Mouse (Mus musculus): ENCODE data around the gene Col11a2. TPM values are rescaled to one million over a fixed set of nuclear protein-coding genes. Genes with fewer than 3 reads are reported as not detected.

Col11a2 gene
- polyA plus RNA-seq, 1 experiment from 2014 or later = 2.5 TPM

DNA sequence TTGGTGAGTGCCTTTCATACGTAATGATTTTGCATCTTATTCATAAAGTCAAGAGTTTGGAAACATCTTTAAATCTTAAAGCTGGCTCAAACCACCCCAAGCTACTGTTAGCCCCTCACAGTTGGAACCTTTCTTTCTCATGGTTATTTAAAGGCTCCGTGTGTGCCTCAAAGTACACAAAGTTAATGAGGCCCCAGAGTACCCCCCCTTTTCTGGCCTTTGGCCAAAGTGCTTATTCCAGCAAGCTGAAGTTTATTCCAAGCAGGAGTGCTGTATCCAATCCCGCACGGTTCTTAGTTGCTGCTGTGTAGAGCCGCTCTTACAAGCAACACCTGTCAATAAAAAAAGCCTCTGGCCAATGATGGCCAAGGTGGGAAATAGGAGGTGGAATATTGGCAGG, 60.3 kb downstream of the Col11a2 start:
- H3K36me3 ChIP-seq (replicated peaks) = no peaks in the 10 kb centered on the region
- H3K9ac ChIP-seq = no peak overlapping the region
- H3K4me1 ChIP-seq = peaks cover 6% of the 10 kb centered on the region
- H3K4me2 ChIP-seq = no peak overlapping the region
- no peaks in the 10 kb centered on the region for H3K9me3 ChIP-seq
- H3K27me3 ChIP-seq = peaks cover 9% of the 10 kb centered on the region
- no peak for ATAC-seq (ENCODE audit: low FRiP score)
- WGBS = 50% methylated on average over 5 of the region's 5 CpGs
- no peak overlapping the region for H3K27ac ChIP-seq
- H3K4me3 ChIP-seq (replicated peaks) = no peak overlapping the region

DNA sequence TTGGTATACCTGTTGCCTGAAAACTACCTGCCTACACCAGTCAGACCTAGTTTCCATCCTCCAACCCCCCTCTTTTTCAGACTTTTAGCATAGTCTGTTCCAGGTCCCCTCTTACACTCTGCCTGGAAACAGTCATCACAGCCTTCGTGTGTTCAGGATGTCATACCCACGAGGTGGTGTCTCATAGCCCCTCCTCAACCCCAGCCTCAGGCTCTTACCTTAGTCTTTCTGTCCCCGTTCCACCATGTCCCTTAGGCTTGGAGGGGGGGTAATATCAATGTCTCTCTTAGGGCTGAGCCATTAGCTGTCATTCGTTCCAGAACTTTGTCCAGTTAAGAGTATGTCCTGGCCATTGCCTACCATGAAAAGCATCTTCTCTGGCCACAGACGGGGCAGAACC, 61.9 kb downstream of the Col11a2 start:
- no peak overlapping the region for H3K27ac ChIP-seq
- peak; percentile 20; the same call in 1 of the 2 replicates for ATAC-seq (ENCODE audit: low FRiP score)
- H3K9me3 ChIP-seq = no peaks in the 10 kb centered on the region
- peaks cover 6% of the 10 kb centered on the region for H3K4me1 ChIP-seq
- 0 out of 2 replicates have a peak overlapping the region, but pooled peaks have one; percentile 43 for H3K4me2 ChIP-seq
- 36% methylated on average over 5 of the region's 5 CpGs for WGBS
- no peak overlapping the region for H3K9ac ChIP-seq
- H3K4me3 ChIP-seq (replicated peaks) = no peak overlapping the region
- no peaks in the 10 kb centered on the region for H3K36me3 ChIP-seq (replicated peaks)
- H3K27me3 ChIP-seq = peaks cover 8% of the 10 kb centered on the region

DNA sequence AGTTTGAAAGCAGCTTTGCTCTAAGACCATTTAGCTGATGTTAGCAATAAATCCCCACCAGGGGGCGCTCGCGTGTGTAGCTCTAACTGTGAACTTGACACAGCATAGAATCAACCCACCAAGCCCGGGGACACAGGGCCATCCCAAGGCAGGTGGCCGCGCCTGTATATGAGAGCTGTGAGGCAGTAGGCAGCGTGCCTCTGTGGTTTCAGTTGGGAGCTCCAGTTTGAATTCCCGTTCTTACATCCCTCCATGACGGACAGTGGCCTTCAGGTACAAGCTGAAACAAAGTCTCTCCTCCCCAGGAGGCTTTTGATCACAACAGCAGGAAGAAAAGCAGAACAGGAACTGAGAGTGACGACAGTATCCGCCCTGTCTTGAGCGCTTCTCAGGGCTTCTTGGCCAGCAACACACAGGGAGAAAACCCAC, 62.4 kb downstream of the Col11a2 start:
- WGBS = 7% methylated on average over 12 of the region's 12 CpGs
- peak overlapping the region; percentile 43 for H3K4me2 ChIP-seq
- no peaks in the 10 kb centered on the region for H3K9me3 ChIP-seq
- peak overlapping the region; percentile 34; the same call in 1 of the 2 replicates for H3K9ac ChIP-seq
- peaks cover 6% of the 10 kb centered on the region for H3K4me1 ChIP-seq
- no peak overlapping the region for H3K4me3 ChIP-seq (replicated peaks)
- no peaks in the 10 kb centered on the region for H3K36me3 ChIP-seq (replicated peaks)
- ATAC-seq (ENCODE audit: low FRiP score) = peak; percentile 82
- no peak overlapping the region for H3K27ac ChIP-seq
- peaks cover 8% of the 10 kb centered on the region for H3K27me3 ChIP-seq

DNA sequence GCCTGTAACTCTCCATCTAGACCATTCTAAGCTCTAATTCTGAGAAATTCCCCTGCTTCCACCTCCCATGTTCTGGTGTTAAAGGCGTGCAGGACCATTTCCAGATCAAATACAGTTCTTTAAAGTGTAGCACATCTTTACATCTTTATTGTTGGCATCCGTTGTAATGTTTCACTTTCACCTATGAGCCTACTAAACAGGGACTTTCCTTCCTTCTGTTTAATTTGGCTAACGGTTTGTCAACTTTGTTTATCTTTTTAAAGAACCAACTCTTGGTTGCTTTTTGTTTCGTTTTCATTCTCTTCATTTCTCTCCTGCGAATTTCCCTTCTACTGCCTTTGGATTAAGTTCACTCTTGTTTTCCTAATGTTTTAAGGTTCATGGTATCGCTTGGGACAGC, 63.6 kb downstream of the Col11a2 start:
- H3K9me3 ChIP-seq = no peaks in the 10 kb centered on the region
- peaks cover 8% of the 10 kb centered on the region for H3K27me3 ChIP-seq
- H3K9ac ChIP-seq = no peak overlapping the region
- no peak overlapping the region for H3K4me3 ChIP-seq (replicated peaks)
- 82% methylated on average over 6 of the region's 6 CpGs for WGBS
- ATAC-seq (ENCODE audit: low FRiP score) = no peak
- H3K4me2 ChIP-seq = no peak overlapping the region
- no peak overlapping the region for H3K27ac ChIP-seq
- H3K36me3 ChIP-seq (replicated peaks) = no peaks in the 10 kb centered on the region
- peaks cover 6% of the 10 kb centered on the region for H3K4me1 ChIP-seq

DNA sequence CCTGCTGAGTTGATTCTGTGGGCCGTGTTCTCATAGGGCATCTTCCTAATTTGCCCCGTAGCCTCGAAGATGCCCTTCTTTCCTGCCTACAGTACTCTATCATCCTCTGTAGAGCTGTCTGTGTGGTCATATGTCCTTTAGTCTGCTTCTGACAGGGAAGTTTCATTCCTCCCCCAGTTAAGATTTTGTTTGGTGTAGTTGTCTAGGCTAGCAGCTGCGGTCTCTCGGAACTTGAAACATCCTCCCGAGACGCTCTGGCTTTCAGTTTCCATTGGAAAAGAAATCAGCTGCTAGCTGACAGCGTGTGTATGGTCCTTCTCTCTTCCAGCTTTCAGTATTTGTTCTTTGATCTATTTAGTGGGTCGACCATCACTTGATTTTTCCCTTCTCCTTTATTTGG, 65.6 kb downstream of the Col11a2 start:
- WGBS = 84% methylated on average over 9 of the region's 9 CpGs
- no peak for ATAC-seq (ENCODE audit: low FRiP score)
- peaks cover 9% of the 10 kb centered on the region for H3K4me1 ChIP-seq

DNA sequence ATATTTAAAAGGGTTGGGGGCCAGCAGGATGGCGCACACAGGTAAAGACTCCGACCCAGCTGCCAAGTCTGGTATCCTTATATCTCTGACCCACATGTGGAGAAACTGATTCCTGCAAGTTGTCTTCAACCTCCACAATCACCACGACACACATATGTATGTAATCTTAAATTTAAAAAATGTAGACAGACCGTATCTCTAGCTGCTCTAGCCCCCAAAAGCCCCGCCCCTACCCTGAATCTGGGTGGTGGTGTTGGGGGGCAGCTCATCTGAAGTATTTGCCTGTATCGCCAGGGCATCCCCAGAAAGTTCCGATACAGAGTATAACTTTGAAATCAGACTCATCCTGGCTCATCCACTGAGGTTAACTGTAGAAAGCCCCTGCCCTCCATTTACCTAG, 67.3 kb downstream of the Col11a2 start:
- Histone ChIP-seq H3K27me3 (no peaks in the 10 kb centered on the region), H3K36me3 (replicated peaks) (peaks cover 27% of the 10 kb centered on the region), H3K4me3 (replicated peaks) (no peak overlapping the region), H3K4me1 (peaks cover 11% of the 10 kb centered on the region), H3K9me3 (no peaks in the 10 kb centered on the region), H3K27ac (no peak overlapping the region), H3K4me2 (no peak overlapping the region), H3K9ac (no peak overlapping the region)
- ATAC-seq (ENCODE audit: low FRiP score) = no peak
- 84% methylated on average over 7 of the region's 7 CpGs for WGBS

More for the DNA sequence above, 65.6 kb downstream of the Col11a2 start:
- Histone ChIP-seq H3K4me3 (replicated peaks) (no peak overlapping the region), H3K4me2 (no peak overlapping the region), H3K27me3 (peaks cover 8% of the 10 kb centered on the region), H3K9ac (no peak overlapping the region), H3K36me3 (replicated peaks) (peaks cover 10% of the 10 kb centered on the region), H3K27ac (no peak overlapping the region), H3K9me3 (no peaks in the 10 kb centered on the region)

DNA sequence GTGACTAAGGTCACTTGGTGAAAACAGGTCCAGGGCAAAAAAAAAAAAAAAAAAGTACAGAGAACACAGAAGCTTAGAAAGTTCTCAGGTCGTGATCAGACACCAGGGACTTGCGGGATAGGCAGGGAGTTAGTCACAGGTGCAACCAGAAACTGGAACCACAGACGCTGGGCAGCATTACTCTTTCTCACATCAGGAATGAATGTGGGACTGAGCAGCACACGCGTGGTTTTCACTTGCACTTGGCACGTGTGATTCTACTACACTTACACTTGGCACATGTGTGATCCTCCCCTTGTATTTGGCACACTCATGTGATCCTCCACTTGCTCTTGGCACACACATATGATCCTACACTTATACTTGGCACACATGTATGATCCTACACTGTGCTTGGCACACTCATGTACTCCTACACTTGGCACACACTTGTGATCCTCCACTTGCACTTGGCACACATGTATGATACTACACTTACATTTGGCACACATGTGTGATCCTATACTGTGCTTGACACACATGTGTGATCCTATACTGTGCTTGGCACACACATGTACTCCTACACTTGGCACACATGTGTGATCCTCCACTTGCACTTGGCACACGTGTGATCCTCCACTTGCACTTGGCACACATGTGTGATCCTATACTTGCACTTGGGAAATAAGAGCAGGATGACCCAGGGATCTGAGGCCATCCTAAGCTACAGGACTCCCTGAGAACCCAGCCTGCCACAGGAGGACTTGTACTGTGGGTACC, 68.1 kb downstream of the Col11a2 start:
- no peak for ATAC-seq (ENCODE audit: low FRiP score)
- Histone ChIP-seq H3K4me2 (no peak overlapping the region), H3K4me1 (peaks cover 10% of the 10 kb centered on the region; the same call in 1 of the 2 replicates), H3K27me3 (no peaks in the 10 kb centered on the region), H3K9me3 (no peaks in the 10 kb centered on the region), H3K36me3 (replicated peaks) (peaks cover 34% of the 10 kb centered on the region), H3K4me3 (replicated peaks) (no peak overlapping the region), H3K27ac (no peak overlapping the region), H3K9ac (no peak overlapping the region)
- WGBS = 82% methylated on average over 7 of the region's 7 CpGs

DNA sequence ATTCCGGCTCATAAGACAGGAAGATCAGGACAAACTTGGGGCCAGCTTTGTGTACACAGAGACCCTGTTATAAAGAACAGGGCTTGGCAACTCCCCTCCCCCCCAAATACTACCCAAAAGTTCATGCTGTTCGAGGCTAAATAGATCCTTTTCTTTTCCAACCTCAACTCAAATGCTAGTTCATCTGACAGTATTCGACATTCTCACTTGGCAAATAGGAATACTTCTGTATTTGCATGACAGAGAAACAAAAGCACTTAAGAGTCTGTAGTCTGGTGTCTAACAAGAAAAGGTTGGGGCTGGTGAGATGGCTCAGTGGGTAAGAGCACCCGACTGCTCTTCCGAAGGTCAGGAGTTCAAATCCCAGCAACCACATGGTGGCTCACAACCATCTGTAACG, 69.2 kb downstream of the Col11a2 start:
- Histone ChIP-seq H3K27ac (no peak overlapping the region), H3K4me1 (peaks cover 12% of the 10 kb centered on the region; the same call in 1 of the 2 replicates), H3K27me3 (no peaks in the 10 kb centered on the region), H3K36me3 (replicated peaks) (peaks cover 46% of the 10 kb centered on the region), H3K4me2 (no peak overlapping the region), H3K9me3 (no peaks in the 10 kb centered on the region), H3K9ac (no peak overlapping the region), H3K4me3 (replicated peaks) (no peak overlapping the region)
- ATAC-seq (ENCODE audit: low FRiP score) = no peak
- WGBS = 78% methylated on average over 5 of the region's 6 CpGs

DNA sequence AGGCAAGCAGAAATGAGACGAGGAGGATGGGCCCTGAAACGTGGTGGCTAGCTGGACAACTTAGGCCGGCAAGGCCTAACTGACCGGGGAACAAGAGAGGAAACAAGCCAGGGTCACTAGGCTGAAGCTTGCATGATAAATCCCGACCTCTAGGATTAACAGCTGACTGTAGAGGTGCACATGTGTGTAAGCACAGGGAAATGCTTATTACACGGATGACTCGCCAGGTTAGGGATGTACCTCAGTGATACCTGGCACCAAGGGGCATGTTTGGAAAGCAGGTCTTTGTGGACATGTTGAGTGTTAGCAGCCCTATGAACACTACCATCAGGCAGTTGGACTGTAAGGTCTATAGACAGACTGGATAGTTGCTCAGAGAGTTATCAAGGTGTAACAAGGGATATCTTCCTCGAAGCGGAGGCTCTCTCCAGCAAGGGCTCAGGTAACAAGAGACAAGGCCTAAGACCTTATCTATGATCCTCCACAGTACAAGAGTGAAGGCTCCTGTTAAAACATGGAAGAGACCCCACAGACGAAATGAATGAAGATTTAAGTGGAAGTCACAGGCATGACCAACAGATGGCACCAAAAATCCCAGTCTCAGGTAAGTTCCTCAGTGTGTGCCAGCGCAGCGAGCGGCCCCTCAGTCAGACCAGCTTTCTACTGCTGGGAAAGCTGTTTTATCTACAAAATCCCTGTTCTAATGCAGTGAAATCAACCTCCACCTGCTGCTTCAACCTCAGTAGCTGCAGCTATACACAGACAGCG, 70.0 kb downstream of the Col11a2 start:
- ATAC-seq (ENCODE audit: low FRiP score) = 0 out of 2 replicates have a peak, but pooled peaks have one; percentile 17
- Histone ChIP-seq H3K9me3 (no peaks in the 10 kb centered on the region), H3K4me3 (replicated peaks) (no peak overlapping the region), H3K36me3 (replicated peaks) (peaks cover 54% of the 10 kb centered on the region), H3K4me2 (no peak overlapping the region), H3K27me3 (no peaks in the 10 kb centered on the region), H3K4me1 (peaks cover 12% of the 10 kb centered on the region; the same call in 1 of the 2 replicates), H3K9ac (no peak overlapping the region), H3K27ac (peak overlapping the region; percentile 65; the same call in 1 of the 2 replicates)
- WGBS = 78% methylated on average over 14 of the region's 14 CpGs

DNA sequence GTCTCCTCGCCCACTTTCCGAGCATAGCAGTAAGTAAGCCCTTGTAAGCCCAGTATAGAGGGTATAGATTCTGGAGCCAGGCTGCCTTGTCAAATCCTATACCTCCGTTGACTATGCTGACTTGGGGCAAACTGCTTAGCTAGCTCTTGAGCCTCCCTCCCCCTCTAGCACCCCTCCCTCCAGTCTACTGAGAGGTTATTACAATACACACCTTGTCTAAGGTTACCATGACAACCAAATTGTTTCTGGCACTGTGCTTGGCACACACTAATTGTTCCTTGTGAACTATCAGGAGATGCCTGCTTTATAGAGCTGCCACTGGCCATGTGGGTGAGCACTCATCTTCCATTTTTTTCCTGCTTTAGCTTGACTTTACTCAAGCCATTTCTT, 70.6 kb downstream of the Col11a2 start:
- WGBS = 63% methylated on average over 3 of the region's 3 CpGs
- Histone ChIP-seq H3K4me1 (peaks cover 13% of the 10 kb centered on the region), H3K4me2 (no peak overlapping the region), H3K9me3 (no peaks in the 10 kb centered on the region), H3K27me3 (no peaks in the 10 kb centered on the region), H3K36me3 (replicated peaks) (peaks cover 60% of the 10 kb centered on the region), H3K4me3 (replicated peaks) (no peak overlapping the region), H3K27ac (peak overlapping the region; percentile 65), H3K9ac (no peak overlapping the region)
- ATAC-seq (ENCODE audit: low FRiP score) = 0 out of 2 replicates have a peak, but pooled peaks have one; percentile 14

DNA sequence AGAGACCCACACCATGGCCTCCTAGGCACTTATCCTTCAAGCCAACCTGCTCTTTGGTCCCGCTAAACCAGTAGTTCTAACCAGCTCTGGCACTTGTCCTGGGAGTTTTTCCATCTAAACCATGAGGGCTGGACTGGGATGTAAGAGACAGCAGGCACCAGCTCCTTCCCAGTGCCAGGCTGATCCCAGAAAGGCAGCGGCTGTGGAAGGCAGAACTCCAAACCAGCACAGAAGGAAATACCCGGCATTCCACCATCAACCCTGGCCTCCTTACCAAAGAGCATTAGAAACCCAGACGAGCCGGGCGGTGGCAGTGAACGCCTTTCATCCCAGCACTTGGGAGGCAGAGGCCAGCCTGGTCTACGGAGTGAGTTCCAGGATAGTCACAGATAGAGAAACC, 71.1 kb downstream of the Col11a2 start:
- no peaks in the 10 kb centered on the region for H3K27me3 ChIP-seq
- peak overlapping the region; percentile 65 for H3K27ac ChIP-seq
- H3K36me3 ChIP-seq (replicated peaks) = peaks cover 65% of the 10 kb centered on the region
- no peak overlapping the region for H3K4me2 ChIP-seq
- ATAC-seq (ENCODE audit: low FRiP score) = no peak
- peaks cover 17% of the 10 kb centered on the region for H3K4me1 ChIP-seq
- no peaks in the 10 kb centered on the region for H3K9me3 ChIP-seq
- no peak overlapping the region for H3K9ac ChIP-seq
- 61% methylated on average over 8 of the region's 8 CpGs for WGBS
- H3K4me3 ChIP-seq (replicated peaks) = no peak overlapping the region

DNA sequence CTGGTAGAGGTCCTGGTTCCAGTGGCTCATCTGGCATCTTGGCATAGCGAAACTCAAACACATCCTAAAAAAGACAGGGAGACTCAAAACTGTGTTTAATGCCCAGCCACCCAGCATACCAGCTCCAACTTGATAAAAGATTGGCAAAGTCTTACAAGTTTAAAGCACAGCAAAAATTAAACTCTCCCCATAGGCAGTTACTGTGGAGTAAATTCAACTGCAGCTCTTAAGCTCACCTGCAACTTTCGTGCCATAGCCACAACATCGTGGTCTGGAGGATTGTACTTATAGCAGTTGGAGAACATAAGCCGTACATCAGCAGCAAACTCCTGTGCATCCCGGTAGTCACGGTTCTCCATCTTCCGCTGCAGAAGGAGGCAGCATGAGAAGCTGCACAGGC, 74.9 kb downstream of the Col11a2 start:
- WGBS = 93% methylated on average over 7 of the region's 7 CpGs
- Histone ChIP-seq H3K4me3 (replicated peaks) (no peak overlapping the region), H3K4me1 (peaks cover 39% of the 10 kb centered on the region), H3K9me3 (no peaks in the 10 kb centered on the region), H3K27me3 (no peaks in the 10 kb centered on the region), H3K27ac (no peak overlapping the region), H3K4me2 (no peak overlapping the region), H3K9ac (no peak overlapping the region), H3K36me3 (replicated peaks) (peaks cover 94% of the 10 kb centered on the region)
- ATAC-seq (ENCODE audit: low FRiP score) = no peak

All from forebrain, embryonic 12.5 days (tissue).